Mouse (Mus musculus): Measurements from ENCODE around the gene Pced1b. TPM values are rescaled to one million over a fixed set of nuclear protein-coding genes. Genes with fewer than 3 reads are reported as not detected.
"Not testable (repeated sequence)": the region's sequence is repeated elsewhere in the genome, so short reads cannot be mapped to it uniquely, and the experiment has no call there.

Pced1b gene
- polyA plus RNA-seq, 1 experiment from 2014 or later, result 7.2 TPM

DNA sequence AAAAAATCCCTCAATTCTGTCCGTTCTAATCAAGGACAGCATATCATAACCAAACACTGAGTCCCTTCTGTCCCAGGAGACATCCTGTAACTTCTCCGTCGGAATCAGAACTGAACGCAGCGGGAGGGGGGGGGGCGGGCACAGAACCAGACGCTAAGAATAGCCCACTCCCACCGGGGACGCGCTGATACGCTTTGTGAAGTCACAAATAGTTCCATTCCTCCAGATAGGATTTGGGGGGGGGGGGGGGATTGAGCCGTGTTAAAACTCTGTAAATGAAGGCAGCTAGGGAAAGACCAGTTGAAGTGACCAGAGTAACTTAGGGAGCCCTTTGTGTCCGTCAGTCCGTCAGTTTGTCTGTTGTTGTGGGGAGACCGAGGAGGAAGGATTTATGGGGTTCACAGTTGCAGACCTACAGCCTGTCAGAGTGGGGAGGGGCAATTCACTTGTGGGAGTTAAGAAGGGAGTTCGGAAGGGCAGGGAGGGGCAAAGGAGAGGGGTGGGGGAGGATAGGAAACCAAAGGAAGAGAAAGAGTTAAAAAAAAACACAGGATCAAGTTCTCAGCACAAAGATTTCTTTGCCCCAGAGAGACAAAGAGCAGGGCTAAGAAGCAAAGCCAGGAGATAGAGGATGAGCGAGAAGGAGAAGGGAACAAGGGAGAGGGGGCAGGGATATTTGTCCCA, 91.6 kb downstream of the Pced1b start:
- DNase-seq (ENCODE audit: low spot score), result no peak

DNA sequence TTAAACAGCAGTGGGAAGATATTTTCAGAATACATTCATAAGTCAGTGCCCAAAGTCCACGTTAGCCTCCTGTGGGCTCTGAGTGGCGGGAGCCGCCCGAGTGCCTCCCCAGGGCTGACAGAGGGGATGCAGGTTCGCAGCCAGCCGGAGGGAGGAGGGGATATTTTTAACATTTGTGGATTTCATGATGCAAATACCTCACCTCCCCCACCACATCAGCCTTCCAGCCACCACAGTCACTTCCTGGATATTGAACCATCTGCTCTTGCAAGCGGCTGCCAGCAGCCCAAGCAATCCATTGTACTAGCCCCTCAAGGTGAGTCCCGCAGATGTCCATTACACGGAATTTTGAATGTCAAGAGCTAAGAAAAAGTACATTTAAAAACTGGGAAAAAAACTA, 95.4 kb downstream of the Pced1b start:
- DNase-seq (ENCODE audit: low spot score), result peak; percentile 38

DNA sequence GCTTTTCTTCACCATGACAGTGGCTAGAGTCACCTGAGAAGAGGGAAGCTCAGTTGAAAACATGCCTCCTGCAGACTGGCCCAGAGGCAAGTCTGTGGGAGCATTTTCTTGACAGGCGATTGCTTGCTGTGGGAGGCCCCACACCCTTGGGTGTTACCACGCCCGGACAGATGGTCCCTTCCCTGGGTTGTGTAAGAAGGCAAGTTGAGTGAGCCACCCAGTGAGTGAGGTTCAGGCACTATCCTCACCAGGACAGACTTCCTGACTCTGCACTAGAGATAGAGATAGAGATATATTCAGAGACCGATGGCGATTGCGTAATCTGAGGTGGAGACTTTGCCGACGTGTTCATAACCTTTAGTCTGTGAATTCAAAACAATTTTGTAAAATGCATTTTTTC, 96.0 kb downstream of the Pced1b start:
- DNase-seq (ENCODE audit: low spot score), result peak; percentile 35

DNA sequence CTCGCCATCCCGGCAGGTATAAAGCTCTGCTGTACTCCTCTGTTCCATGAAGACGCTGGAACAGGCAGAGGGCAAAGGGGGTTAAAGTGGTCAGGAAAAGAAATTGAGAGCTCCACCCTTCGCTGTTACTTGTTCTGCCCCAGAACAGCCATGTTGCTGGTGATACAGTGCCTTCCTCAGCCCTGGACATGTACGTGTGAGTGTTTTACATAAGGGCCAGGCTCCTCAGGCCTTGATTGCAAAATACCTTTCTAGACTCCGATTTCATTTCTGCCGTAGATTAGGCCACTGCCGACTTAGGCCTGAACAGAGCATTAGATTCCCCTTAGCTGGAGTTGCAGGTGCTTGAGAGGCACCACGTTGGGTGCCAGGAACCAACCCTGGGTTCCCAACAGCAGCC, 97.0 kb downstream of the Pced1b start:
- DNase-seq (ENCODE audit: low spot score), result no peak

DNA sequence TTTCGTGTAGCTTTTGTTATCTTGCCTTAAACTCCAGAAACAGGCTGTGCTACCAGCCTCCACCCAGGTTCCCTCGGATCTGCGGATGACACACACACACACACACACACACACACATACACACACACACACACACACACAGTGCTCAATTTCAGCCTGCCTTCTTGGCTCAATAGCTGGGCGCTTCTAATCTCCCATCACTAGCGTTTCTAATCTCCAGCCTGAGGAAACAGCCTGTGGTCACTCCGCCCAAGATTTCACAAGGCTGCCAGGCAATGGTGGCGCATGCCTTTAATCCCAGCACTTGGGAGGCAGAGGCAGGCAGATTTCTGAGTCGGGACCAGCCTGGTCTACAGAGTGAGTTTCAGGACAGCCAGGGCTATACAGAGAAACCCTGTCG, 98.2 kb downstream of the Pced1b start:
- no peak for DNase-seq (ENCODE audit: low spot score)

DNA sequence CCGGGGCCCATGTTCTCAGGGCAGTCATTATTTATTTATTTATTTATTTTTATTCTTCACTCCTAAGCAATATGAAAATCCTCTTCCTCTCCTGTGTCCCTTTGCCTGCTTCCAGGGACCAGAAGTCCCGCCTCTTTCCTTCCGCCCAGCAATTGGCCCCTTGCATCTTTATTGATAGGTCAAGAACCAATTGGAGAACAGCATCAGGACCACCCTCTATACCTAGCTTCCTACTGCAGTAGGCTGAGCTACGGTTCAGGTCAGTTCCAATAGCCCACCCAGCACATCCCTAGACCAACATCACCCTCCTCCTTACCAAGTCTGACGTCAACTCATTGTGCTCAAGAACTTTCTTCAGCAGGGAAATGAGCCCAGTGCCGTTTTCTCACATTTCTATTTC, 99.0 kb downstream of the Pced1b start:
- DNase-seq (ENCODE audit: low spot score), result no peak

DNA sequence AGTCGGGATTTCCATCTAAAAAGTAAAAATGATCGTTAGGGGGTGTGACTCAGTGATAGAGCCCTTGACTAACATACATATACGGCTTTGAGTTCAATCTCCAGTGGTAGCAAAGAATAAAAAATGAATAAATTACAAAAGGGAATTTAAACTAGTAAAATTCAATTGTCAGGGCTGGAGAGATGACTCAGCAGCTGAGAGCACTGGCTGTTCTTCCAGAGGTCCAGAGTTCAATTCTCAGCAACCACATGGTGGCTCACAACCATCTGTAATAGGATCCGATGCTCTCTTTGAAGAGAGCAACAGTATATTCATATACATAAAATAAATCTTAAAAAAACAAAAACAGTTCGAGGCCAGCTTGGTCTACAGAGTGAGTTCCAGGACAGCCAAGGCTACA, 99.5 kb downstream of the Pced1b start:
- DNase-seq (ENCODE audit: low spot score), result no peak

DNA sequence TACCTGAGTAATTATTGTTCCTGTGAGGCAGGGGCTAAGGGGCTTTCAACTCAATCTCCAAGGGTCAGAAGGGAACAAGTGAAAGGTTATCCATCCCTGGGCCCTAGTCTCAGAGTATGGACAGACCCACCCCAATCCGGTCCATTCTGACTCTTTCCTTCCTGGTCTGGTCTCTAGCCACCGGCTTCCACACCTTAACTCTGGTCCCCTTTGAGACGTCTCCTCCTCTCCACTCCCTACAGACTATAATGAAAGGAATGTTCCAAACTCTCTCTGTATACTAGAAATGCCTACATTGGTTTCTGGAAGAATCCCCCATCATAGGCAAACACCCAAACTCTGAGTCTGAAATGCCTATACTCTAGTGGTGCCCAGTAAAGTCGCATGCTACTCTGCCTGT, 100.0 kb downstream of the Pced1b start:
- no peak for DNase-seq (ENCODE audit: low spot score)

DNA sequence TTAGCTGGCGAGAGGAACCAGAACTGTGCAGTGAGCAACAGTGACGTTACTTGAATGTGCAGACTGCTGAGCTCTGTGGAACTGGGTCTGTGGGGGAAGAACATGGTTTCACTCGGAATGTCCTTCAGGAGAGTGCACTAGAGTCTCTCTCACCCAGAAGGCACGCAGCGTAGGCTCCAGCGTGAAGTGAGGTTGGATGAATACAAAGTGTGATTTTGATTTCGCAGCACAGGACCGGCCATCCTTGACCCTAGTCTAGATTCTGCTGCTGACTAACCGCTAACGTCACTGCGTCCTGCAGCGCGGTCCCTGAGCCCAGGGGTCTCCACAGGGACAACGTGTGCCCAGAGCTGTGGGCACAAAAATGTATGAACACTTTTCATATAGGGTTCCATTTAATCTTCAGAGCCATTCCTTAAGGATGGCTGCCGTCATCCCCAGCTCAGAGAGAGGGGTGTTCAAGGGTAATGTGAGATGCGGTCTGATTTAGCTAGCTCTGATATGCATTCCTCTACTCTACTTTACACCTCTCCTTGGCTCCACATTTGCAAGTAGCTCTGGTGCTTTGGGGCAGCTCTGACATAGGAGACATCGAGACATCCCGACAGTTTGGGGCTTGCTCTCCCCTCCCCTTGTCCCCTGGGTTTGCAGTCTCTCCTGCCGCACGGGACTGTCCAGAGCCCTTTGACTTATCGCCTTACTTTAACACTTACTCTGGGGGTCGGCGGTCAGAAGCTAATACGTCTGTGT, 101.8 kb downstream of the Pced1b start:
- no peak for DNase-seq (ENCODE audit: low spot score)

DNA sequence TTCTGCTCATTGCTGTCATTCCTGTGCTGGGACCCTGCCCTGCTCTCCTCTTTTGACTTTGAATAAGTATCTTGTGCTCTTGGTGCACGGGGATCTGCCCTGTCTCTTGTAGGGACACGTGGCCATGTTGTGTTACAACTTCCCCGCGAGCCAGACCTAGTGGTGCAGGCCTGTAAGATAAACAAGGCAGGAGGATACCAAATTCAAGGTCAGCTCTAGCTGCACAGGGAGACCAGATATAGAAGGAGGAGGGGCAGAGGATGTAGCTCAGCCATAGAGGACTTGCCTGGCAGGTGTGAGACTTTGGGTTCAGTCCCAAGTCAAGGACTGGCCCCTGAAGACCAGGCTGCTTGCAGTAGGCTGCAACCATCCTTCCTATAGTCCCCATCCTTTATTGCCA, 103.6 kb downstream of the Pced1b start:
- DNase-seq (ENCODE audit: low spot score), result peak; percentile 14

DNA sequence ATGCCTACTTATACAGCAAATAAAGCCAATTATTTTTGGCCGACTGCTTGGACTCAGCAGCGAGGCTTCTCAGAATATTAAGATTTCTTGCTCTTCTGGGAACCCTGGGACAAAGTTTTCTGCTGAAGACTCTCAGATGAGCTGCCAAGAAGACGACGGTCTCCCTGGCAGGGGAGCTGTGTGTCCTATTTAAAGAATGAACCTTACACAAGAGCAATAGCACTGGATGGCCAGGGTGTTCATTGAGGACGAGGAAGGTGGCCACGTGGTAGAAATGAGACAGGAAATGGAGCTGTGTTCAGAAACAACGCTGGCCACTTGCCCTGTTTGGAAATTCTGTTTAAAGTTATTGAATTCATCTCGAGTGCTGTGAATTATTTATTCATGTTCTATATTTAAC, 104.1 kb downstream of the Pced1b start:
- DNase-seq (ENCODE audit: low spot score), result no peak

DNA sequence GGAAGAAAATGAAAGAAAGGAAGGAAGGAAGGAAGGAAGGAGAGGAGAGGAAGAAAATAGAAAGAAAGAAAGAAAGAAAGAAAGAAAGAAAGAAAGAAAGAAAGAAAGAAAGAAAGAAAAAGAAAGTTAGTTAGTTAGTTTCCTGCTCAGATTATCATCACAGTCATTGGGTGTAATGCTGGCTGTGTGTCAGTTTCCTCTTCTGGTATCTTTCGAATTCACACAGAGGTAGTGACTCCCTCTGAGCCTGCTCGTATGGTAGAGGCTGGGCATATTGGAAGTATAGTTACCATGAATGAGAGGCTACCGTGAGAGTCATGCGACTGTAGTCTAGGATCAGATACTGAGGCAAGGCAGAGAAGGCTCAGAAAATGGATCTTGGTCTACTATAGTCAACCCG, 104.8 kb downstream of the Pced1b start:
- no peak for DNase-seq (ENCODE audit: low spot score)

DNA sequence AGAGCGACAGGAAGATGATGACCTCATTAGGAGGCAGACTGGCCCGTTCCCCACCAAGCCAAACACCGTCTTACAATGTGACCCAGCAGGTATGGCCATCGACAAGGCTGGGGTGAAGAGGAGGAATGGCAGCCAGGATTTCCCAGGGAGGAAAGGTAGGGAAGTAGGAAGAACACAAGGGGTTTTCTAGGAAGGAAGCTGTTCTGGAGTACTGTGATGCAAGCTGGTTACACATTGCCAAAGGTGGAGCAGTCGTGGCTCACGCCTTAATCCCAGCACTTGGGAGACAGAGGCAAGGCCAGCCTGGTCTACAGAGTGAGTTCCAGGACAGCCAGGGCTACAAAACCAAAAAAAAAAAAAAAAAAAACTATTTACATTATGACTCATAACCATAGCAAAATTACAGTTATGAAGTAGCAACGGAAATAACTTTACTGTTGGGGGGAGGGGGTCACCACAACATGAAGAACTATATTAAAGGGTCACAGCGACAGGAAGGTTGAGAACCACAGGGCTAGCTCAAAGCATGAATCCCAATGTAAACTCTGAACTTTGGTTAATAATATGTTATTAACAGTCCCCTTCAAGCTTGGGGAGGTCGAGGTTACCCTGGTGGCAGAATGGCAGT, 108.9 kb downstream of the Pced1b start:
- DNase-seq (ENCODE audit: low spot score), result no peak

DNA sequence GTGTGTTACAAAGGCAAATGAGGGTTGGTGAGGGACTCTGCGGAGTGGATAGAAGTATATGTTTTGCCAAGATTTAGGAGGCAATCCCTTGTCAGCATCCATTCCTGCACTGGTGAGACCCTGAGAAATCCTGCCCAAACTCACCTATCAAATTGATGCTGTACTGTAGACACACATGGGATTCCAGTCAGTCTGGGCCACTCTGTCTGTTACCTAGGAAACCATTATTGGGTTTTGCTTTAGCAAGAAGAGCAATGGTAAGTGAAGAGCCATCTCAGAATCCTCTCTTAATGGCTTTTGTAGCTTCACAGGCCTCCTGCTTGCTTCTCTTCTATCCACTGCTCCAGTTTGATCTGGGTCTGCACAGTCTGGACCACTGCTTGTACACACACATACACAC, 110.1 kb downstream of the Pced1b start:
- no peak for DNase-seq (ENCODE audit: low spot score)

DNA sequence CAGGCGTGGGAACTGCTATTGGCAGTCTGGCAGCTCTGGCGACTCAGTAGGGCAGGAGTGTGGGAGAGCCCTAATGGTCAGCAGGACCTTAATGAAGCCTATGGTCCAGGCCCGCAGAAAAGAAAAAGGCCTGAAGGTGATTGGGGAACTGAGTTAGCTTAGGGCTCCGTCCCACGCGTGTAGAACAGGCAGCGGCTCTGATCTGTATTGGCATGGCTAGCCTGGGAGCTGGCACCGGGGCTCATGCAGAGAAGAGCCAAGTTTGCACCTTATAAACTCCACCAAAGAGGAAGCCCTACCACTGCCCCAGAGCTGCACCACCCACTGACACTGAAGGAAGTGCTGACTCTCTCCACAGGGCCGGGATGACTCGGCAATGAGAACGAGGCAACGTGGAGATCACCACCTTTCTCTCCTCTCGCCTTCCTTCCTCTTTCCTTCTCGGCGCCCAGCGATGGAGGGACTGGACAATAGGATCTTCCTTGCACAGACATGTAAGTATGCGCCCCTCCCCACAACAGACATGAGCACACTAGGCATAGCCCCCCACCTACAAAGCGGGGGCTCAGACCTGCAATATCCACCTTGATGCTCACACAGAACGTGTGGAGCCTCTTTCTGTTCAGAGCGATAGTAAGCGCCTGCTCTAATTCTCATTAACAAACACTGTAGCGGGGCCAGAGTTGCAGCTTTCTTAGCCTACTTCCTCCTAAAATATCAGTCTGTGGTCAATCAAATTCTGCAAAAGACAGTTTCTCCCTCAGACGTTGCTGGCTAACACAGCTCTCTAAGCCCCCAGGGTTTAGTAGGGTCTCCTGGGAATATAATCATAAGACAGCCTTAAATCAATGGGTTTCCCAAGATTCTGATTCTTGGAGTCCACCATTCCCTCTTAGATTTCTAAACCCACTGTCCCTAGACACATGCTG, 114.2 kb downstream of the Pced1b start:
- DNase-seq (ENCODE audit: low spot score), result peak; percentile 74

DNA sequence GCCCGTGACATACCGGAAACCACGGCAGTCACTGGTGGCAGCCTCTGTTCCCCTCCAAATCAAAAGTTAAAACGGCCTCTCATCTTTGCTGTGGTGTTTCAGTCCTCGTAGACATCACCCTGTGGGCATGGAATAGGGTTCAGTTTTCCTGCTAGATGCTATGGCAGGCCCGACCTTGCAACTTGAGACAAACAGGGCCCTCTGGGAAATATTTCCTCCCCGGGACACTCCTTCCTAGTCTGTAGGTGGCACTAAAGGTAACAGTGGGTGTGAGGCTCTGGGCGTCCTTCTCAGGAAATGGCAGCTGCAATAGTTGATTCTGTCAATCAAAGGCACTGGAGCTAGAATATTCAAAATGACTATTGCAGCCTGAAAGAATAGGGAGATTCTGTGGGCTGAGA, 114.9 kb downstream of the Pced1b start:
- DNase-seq (ENCODE audit: low spot score), result peak; percentile 70

DNA sequence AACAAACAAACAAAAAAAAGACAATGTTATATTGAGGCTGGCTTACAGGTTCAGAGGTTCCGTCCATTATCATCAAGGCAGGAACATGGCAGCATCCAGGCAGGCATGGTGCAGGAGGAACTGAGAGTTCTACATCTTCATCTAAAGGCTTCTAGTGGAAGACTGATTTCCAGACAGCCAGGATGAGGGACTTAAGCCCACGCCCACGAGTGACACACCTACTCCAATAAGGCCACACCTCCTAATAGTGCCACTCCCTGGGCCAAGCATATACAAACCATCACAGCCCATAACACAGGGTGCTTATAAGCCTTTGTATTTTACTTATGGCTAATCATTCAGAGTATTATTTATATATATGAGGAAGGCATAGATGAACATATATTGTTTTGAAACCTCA, 117.4 kb downstream of the Pced1b start:
- not testable (repeated sequence) for DNase-seq (ENCODE audit: low spot score)

DNA sequence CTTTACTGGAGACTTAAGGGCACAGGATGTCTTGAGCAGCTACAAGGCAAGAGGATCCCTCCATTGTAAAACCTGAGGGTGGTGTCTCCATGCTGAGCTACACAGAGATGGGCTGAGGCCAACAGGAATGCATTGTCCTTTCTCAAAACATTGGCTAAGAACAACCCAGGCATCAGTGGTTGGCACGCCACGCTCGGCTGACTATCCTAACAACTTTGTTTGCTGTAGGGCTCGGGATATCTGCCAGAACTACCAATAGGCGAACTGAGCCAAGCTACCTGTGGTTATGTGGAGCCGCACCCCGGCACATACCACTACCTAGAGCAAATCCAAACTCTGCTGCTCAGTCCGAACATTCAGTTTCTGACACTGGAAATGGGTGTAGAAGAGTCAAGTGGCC, 118.1 kb downstream of the Pced1b start:
- no peak for DNase-seq (ENCODE audit: low spot score)

DNA sequence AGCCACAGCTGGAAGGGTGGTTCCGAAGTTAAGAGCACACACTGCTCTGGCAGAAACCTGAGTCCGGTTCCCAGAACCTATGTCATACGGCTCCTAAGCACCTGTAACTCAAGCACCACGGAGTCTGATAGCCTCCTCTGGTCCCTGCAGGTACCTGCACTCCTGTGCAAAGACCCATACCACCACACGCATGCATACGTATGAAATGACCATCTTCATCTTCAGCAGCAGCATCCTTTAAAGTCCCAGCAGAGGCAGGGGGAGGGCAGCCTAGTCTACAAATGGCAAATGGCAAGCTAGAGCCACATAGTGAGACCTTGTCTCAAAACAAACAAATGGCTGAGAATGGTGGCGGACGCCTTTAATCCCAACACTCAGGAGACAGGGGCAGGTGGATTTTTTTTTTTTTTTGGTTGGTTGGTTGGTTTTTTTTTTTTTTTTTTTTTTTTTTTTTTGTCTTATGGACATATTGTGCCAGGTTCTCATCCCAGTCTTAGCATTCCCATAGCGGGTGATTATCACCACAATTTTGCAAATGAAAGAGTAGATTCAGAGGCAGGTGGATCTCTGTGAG, 121.2 kb downstream of the Pced1b start:
- DNase-seq (ENCODE audit: low spot score), result no peak

DNA sequence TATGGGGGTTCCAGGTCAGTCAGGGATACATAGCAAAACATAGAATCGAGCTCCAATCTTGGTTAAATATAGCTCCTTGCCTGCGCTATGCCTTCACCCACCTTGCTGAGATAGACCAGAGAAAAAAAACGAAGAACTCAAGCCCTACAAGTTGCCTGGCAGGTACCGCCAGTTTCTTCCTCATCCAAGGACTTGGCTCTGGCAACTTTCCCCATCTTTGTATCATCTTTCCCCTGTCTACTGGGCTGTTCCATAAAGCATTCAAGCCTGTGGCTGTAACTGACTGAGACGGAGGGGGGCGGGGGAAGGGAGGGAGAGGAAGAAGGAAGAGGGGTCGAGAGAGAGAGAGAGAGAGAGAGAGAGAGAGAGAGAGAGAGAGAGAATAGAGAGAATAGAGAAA, 121.7 kb downstream of the Pced1b start:
- DNase-seq (ENCODE audit: low spot score), result no peak

DNA sequence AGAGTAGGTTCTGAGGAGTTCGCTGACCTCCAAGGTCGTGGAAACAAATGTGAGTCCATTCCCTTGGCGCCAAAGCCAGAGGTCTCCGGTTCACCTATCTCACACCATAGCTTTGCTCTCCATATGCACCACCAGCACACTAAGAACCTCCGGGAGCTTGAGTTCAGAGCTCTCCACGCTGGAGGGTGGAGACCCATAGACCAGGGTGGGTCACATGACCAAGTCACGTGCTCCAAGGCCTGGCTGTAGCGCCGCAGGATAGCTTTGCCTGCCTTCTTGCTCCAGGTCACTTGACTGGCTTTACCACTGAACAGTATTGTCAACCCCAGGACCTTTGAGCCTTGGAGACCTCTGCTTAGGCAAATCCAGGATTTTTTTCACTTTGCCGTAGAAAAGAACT, 122.2 kb downstream of the Pced1b start:
- DNase-seq (ENCODE audit: low spot score), result no peak
